Mouse (Mus musculus) heart, embryonic 11.5 days (tissue): ENCODE measurements at regions not wholly inside any gene's neighbourhood (a gene's known extent, or its start where the extent isn't known, plus 50 kb on each side); places are given as distances from the start of the nearest gene placed in this dataset.
A peak's percentile ranks its signal among the peaks of the same experiment; 100 is the strongest.

ENCODE experiments used
- ATAC-seq: fragments of 200-750 bp; cut with Nextera tagmentation; replicated peaks from 2 replicates; pipeline ENCODE4 v1.8.0; 2017; ENCODE audit warnings: moderate library complexity; ENCODE audit not compliant: insufficient number of reproducible peaks, low FRiP score, low TSS enrichment
- H3K27ac ChIP-seq: fragments of 300-500 bp; sonication (generic); 2 replicates; pipeline ENCODE4 v1.5.1; 2014; ENCODE audit warnings: mild to moderate bottlenecking, low read depth, low read length
- H3K27me3 ChIP-seq: fragments of 300-500 bp; sonication (generic); 2 replicates; pipeline ENCODE4 v1.6.1; 2014; ENCODE audit warnings: mild to moderate bottlenecking, low read length, mixed read lengths; ENCODE audit not compliant: control insufficient read depth, insufficient read depth
- H3K36me3 ChIP-seq: fragments of 300-500 bp; sonication (generic); 2 replicates; pipeline ENCODE4 v1.6.1; 2014; ENCODE audit warnings: mild to moderate bottlenecking, low read length, moderate library complexity, mixed read lengths; ENCODE audit not compliant: control insufficient read depth, insufficient read depth
- H3K4me1 ChIP-seq: fragments of 300-500 bp; sonication (generic); 2 replicates; pipeline ENCODE4 v1.6.1; 2014; ENCODE audit warnings: low read length; ENCODE audit not compliant: control insufficient read depth, insufficient read depth
- H3K4me2 ChIP-seq: fragments of 300-500 bp; sonication (generic); 2 replicates; pipeline ENCODE4 v1.6.1; 2014; ENCODE audit warnings: mild to moderate bottlenecking, moderate library complexity
- H3K4me3 ChIP-seq: fragments of 300-500 bp; sonication (generic); 2 replicates; pipeline ENCODE4 v1.5.1; 2014; ENCODE audit warnings: low read depth, low read length
- H3K9ac ChIP-seq: fragments of 300-500 bp; sonication (generic); 2 replicates; pipeline ENCODE4 v1.6.1; 2014; ENCODE audit warnings: mild to moderate bottlenecking, low read depth, low read length, moderate library complexity
- H3K9me3 ChIP-seq: fragments of 300-500 bp; sonication (generic); replicated peaks from 2 replicates; pipeline ENCODE4 v1.6.1; 2016; ENCODE audit warnings: low read length; ENCODE audit not compliant: control insufficient read depth
- WGBS: fragments of 180-500 bp; shearing (Covaris S2); extraction: QIAGEN DNeasy Blood & Tissue Kit; methylation state at CpG from one replicate; pipeline ENCODE4 v1.1.7; 2014; ENCODE audit not compliant: insufficient replicate concordance; 5-methylcytosine and 5-hydroxymethylcytosine counted together

DNA sequence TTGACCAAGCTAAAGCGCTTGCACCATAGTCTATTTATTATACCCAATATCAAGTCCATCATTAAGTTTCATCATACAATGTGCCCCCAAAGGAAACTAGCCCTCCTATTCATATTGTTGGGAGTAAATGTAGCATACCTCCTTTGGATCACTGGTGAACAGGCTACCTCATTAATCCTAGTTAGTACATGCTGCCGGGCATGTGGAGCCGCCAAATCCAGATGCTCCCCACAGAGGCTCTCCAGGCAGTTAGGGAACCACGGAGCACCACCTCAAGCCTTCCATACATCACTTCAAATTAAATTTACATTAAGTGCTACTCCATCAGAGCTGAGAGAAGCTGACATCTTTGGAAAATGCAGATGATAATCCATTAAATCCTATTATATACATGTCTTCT, 81.1 kb upstream of the Foxd3 start:
- H3K27me3 ChIP-seq = peaks cover 3% of the 10 kb centered on the region; the same call in 1 of the 2 replicates
- 43% methylated on average over 4 of the region's 4 CpGs for WGBS
- H3K9me3 ChIP-seq = no peaks in the 10 kb centered on the region
- ATAC-seq = no peak
- no peak overlapping the region for H3K4me2 ChIP-seq
- H3K36me3 ChIP-seq = no peaks in the 10 kb centered on the region
- H3K9ac ChIP-seq = no peak overlapping the region
- no peak overlapping the region for H3K27ac ChIP-seq
- H3K4me1 ChIP-seq = no peaks in the 10 kb centered on the region
- H3K4me3 ChIP-seq = no peak overlapping the region

DNA sequence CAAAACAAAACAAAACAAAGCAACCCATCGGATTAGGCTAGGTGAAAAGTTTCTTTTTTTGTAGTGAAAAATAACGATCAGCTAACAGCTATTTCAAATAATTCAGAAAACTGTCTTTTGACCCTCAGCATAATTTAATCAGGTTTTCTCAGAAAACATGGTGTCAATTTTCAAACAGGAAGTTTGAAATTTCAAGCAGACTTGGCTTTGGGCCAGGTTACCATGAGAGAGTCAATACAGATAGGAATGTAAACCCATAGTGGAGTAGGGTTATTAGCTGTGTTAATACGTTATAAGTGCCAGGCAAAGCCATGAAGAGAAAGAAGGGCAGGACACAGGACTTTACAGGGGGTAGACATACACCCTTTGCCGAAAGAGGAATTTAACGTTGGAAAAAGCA, 58.3 kb upstream of the Foxd3 start:
- no peak for ATAC-seq
- Histone ChIP-seq H3K9ac (no peak overlapping the region), H3K36me3 (no peaks in the 10 kb centered on the region), H3K4me1 (no peaks in the 10 kb centered on the region), H3K4me3 (no peak overlapping the region), H3K27ac (no peak overlapping the region), H3K27me3 (no peaks in the 10 kb centered on the region), H3K4me2 (no peak overlapping the region), H3K9me3 (no peaks in the 10 kb centered on the region)
- 79% methylated on average over 5 of the region's 5 CpGs for WGBS

DNA sequence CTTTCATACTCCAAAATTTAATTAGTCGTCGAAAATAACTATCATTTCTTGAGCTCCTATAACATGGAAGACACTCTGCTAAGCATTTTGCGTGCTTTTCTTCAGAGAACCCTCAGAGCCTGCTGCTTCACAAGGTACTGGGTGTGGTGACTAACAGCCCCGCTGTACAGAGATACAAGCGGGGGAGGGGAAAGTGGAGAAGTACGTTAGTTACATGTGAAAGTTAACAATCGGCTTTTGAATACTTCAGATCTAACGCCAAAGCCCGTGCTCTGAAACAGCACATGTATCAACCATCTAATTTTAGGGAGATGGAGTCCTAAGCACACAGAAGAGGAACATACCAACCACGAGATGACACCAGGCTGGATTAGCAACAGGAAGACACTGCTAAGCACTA, 55.4 kb upstream of the Foxd3 start:
- Histone ChIP-seq H3K4me3 (peak overlapping the region; percentile 29), H3K36me3 (no peaks in the 10 kb centered on the region), H3K9ac (peak overlapping the region; percentile 16; the same call in 1 of the 2 replicates), H3K27me3 (no peaks in the 10 kb centered on the region), H3K27ac (no peak overlapping the region), H3K4me2 (peak overlapping the region; percentile 58), H3K9me3 (no peaks in the 10 kb centered on the region), H3K4me1 (no peaks in the 10 kb centered on the region)
- ATAC-seq = no peak
- WGBS = 37% methylated on average over 10 of the region's 10 CpGs

DNA sequence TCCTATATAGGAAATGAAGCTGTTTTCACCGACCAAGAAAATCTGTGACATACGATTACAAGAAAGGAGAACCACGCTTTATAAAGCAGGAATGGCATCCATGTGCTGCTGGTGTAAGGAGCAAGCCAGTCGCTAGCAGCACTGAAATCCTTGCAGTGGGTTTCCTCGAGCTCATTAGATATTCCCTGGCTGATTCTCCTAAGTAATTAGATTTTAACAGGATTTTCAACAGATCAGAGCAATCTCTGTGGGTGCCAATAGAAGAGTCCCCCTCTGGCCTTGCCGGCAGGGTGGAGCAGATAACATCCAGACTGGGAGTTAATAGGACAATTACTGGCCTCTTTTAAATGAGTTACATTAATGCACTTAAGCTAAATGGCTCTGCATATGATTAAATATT, 54.6 kb upstream of the Foxd3 start:
- Histone ChIP-seq H3K4me3 (peak overlapping the region; percentile 29; the same call in 1 of the 2 replicates), H3K4me2 (peak overlapping the region; percentile 58), H3K4me1 (no peaks in the 10 kb centered on the region), H3K27ac (no peak overlapping the region), H3K27me3 (no peaks in the 10 kb centered on the region), H3K9me3 (no peaks in the 10 kb centered on the region), H3K36me3 (no peaks in the 10 kb centered on the region), H3K9ac (no peak overlapping the region; the same call in 1 of the 2 replicates)
- WGBS = 31% methylated on average over 6 of the region's 6 CpGs
- ATAC-seq = no peak
